Mouse (Mus musculus) frontal cortex, adult 2 months (tissue): ENCODE measurements at regions not wholly inside any gene's neighbourhood (a gene's known extent, or its start where the extent isn't known, plus 50 kb on each side); places are given as distances from the start of the nearest gene placed in this dataset.

Experiments
- DNase-seq, 2 experiments: peaks; one replicate each; pipeline ENCODE4 v3.0.0; 2022; ENCODE audit warnings: low spot score in 1 of 2; ENCODE audit errors: extremely low spot score in 1 of 2

GRCm38 (mm10) chr5:15773839-15774238 lies 59.8 kb upstream of the Speer4c start:
- DNase-seq: no peak

- no peak for DNase-seq
Measured at GRCm38 (mm10) chr5:15774567-15774966, 60.5 kb upstream of the Speer4c start.

GRCm38 (mm10) chr5:15776106-15776505 lies 62.0 kb upstream of the Speer4c start:
- DNase-seq: peak in 1 of 2 experiments; percentile 31

- no peak for DNase-seq
Measured at GRCm38 (mm10) chr5:15803583-15803982, 89.5 kb upstream of the Speer4c start.

- no peak for DNase-seq
Measured at GRCm38 (mm10) chr5:15816864-15817263, 102.8 kb upstream of the Speer4c start.

GRCm38 (mm10) chr5:15817366-15817765 lies 103.3 kb upstream of the Speer4c start:
- no peak for DNase-seq

GRCm38 (mm10) chr5:15822989-15823388 lies 108.9 kb upstream of the Speer4c start:
- no peak for DNase-seq

GRCm38 (mm10) chr5:15831527-15831926 lies 103.0 kb upstream of the Cacna2d1 start:
- no peak for DNase-seq

- DNase-seq: peak; percentile 53 to 63
Measured at GRCm38 (mm10) chr5:15832338-15832737, 102.2 kb upstream of the Cacna2d1 start.

GRCm38 (mm10) chr5:15838108-15838972 lies 96.2 kb upstream of the Cacna2d1 start:
- DNase-seq: peak; percentile 33 to 91

- no peak for DNase-seq
Measured at GRCm38 (mm10) chr5:15846790-15847189, 87.7 kb upstream of the Cacna2d1 start.

- DNase-seq: no peak
Measured at GRCm38 (mm10) chr5:15849520-15849919, 85.0 kb upstream of the Cacna2d1 start.

- DNase-seq: peak in 1 of 2 experiments; percentile 20
Measured at GRCm38 (mm10) chr5:15850126-15850801, 84.2 kb upstream of the Cacna2d1 start.

- no peak for DNase-seq
Measured at GRCm38 (mm10) chr5:15854752-15855151, 79.7 kb upstream of the Cacna2d1 start.

- DNase-seq: no peak
Measured at GRCm38 (mm10) chr5:15857034-15857433, 77.5 kb upstream of the Cacna2d1 start.

- peak in 1 of 2 experiments; percentile 19 for DNase-seq
Measured at GRCm38 (mm10) chr5:15874065-15874464, 60.4 kb upstream of the Cacna2d1 start.

GRCm38 (mm10) chr5:15883004-15883403 lies 51.5 kb upstream of the Cacna2d1 start:
- no peak for DNase-seq
